Mouse (Mus musculus) heart, postnatal 10 days (tissue): Measurements from ENCODE around the gene Cdiptos. TPM values are rescaled to one million over a fixed set of nuclear protein-coding genes. Genes with fewer than 3 reads are reported as not detected.

Experiments
- DNase-seq, 2 experiments: peaks; one replicate each; pipeline ENCODE4 v3.0.0; 2021
- intact Hi-C: fragments of 180-260 bp; cut with DNase I; formaldehyde crosslinking; loops from one replicate; pipeline ENCODE4 v1.15.1; 2025
- total RNA-seq, 2 experiments: library from RNA; stranded (reverse); gene quantifications; 2 replicates each; pipeline ENCODE4 v1.2.3; 2021

The Cdiptos gene
- under 1 TPM; 0.47 to 0.84 TPM for total RNA-seq

DNA sequence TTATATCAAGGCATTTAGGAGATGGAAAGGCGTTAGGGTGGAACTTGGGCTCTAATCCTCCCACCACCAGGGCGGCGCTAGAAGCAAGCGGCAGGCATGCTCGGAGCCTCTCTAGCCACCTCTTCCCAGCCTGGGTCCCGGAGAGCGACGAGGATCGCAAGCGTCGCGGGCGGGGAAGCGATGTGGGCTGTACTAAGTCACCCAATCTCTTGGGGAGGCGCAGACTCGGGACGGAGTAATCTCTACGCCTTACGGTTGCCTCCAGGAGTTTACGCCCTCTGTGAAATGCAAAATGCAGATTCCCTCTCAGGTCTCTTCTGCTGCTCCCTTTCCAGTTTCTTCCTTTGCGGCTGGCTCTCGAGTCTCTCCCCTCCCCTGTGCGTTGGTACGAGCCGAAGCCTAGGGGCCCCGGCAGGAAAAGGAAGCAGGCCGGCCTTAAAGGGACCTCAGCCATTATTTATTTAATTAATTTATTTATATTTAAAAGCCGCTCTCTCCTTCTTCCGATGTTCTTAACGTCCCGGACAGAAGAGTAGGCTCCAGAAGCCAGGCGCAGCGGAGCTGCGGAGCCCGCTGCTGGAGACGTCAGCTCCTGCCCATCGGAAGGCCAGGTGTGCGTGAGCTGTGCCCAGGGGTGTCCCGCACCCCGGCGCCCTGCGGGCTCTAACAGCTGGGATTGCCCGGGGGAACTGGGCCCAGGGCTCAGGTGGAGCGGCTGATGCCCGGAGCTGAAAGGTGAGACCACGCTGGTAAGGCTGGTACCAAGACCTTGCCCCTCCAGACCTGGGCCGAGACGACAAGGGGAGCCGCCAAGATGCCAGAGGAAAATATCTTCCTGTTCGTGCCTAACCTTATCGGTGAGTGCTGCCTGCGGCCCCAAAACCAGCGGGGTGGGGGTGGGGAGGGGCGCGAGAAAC is at the start of gene Cdiptos:
TSS of gene Cdiptos (minus strand) at position 149 of the 917 bp plus-strand sequence.
- intact Hi-C loops: loop anchor here (2.0 kb wide), 2 partner anchors 25 to 41 kb away; partner anchors contain the start of genes Pagr1a, Pagr1b and Sez6l2
- peak; percentile 97 to 99 for DNase-seq

DNA sequence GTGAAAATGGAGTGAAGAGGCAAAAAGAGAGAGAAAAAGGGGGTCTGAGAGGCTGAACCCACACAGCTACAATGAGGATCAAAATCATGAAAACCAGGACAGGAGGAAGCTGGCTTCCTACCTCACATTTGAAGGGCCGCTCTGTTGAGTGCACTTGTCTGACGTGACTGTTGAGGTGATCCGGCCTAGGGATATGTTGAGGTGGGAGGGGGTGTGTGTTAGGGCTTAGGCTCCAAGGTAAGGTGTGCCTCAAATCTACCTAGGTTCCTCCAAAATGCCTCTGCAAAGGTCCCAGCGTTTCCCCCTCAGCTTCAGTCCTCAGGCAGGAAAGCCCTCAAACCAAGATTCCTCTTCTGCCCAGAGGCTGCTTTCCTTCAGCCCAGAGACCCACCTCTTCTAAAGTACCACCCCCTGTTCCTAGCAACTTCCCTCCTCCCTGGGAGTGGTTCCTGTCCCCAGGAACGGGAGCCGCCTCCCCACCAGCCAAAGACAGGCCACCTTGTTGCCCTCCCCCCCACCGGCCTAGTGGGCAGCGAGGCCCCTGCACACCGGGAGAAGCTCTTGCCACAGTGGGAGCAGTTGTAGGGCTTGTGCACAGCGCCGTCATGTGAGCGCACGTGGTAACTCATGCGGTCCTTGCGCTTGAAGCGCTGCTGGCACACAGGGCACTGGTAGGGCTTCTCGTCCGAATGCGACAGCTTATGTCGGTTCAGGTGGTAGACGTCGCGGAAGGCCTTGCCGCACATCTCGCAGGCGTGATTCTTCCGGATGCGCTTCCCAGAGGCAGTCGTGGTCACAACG is 49.1 kb upstream of the Cdiptos start:
- intact Hi-C loops: loop anchor here (5.0 kb wide), 2 partner anchors 77 to 203 kb away; no protein-coding TSS in a partner anchor
- DNase-seq: peak; percentile 87 to 89

DNA sequence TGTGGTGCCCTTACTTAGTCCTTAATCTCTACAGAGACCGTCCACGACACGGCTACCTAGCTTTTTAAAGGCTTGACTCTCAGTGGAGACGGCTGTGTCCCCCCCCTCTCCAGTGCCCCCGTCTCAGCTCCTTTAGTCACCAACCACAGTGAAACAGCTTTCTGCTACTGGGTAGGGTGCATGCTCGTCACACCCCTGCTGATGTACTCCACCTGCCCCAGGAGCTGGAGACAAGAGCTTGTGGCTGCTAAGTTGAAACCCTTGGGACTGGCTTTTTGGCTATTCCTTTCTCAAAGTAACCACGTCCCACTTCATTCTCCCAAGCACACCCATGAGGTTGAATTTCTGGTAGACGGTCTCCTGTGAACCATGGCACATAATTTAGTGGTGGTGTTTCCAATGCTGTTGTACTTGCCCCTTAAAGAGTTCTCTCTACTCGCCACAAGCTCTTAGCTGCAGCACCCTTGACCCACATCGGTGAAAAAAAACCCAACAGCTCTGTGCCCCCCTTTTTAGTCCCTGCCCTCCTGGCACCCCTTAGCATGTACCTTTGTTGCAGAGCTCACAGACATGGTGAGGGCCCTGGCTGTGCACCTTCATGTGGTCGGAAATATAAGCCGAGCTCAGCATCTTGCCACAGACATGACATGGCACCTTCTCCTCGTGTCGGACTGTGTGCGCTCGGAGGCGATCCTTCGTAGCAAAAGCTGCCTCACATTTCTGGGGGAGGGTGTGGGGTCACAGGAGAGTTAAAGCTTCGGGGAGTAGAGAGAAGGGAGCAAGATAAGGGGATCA is 48.2 kb upstream of the Cdiptos start:
- DNase-seq: peak in 1 of 2 experiments; percentile 19
- intact Hi-C loops: no loop called here

DNA sequence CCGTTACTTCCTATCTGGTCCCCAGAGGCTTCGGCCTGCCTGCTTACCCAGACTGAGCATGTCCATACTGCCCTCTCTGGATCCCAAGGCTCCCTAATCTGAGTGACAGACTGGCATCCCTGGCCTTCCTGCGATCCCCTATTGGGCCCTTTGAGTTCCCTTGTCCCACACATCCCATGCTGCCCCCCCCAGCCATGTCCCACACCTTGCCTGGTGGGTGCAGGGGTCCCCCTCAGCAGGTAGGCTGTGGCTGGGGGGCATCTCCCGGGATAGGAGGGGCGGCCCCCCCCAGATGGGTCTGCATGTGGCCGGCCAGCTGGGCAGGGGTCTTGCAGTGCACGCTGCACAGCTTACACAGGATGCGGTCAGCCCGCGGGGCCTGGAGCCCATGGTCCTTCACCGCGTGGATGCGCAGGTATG is 47.4 kb upstream of the Cdiptos start:
- peak in 1 of 2 experiments; percentile 24 for DNase-seq
- intact Hi-C loops: no loop called here

DNA sequence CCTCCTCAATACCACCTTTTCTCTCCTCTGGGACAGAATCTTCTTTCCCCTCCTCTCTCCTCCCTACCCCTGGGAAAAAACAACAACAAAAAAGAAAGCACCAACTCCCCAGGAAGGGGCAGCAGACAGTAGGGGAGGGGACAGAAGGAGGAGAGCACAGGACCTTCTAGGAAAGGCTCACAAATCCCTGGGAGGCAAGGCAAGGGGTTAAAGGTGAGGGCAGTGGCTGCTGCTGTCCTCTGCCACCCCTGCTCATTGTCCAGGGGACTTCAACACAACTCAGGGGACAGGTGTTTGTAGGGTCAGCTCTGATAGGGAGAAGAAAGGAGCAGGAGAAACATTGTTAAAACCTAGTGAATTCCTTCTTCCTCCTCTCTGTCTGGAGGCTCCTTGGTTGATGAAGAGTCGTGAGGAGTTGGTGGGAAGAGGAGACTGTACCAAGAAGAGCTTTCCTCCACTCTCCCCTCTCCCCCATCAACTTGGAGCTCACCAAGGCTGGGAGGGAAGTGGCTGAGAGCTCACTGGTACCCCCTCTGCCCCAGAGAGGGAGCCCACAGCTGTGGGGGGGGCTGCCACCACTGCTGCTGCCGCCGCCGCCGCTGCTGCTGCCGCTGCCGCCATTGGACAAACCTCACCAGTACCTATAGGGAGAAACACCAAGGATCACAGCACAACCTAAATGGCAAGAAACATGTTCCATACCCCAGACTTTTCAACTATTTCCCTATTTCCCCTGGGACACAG is 46.8 kb upstream of the Cdiptos start:
- no peak for DNase-seq
- intact Hi-C loops: no loop called here

DNA sequence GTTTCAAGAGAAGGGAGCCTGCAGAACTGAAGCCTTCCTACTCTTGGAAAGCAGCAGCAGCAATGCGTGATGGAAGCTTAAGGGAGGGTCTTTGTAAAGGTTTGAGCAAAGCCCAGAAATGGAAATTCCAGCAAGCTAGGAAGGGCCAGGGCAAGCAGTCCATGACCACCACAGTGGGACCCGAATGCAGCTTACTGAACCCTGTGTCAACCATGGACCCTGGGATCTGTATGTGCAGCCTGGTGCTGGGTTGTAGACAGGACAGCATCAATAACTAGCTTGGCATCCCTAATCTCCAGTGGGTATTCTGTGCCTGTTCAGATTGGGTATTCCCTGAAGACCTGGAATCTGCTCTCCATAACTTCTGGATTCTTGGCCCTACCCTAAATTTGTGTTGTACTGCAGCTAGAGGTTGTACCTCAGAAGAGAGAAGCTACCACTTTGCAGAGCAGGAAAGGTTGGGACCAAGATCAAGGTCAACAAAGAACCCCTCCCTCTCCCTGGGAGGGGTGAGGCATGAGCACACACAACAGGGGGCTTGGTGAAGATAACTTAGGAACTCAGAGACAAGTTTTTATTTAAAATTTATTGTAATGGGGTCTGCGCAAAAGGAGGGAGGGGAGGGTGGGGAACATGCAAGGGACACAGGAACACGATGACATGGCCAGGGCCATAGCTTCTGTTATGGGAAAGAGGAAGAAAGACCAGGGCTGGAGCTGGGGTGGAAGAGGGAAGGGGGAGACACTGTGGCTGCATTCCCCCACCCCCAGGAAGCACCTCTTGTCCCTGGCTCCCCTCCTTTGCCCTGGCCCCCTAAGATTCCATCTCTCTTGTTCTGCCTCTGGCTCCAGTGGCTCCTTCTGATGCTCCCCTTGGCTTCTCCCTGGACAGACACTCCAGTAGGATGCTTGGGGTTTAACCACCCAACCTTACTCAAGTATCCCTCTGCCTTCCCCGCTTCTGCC is 45.9 kb upstream of the Cdiptos start:
- intact Hi-C loops: no loop called here
- no peak for DNase-seq

DNA sequence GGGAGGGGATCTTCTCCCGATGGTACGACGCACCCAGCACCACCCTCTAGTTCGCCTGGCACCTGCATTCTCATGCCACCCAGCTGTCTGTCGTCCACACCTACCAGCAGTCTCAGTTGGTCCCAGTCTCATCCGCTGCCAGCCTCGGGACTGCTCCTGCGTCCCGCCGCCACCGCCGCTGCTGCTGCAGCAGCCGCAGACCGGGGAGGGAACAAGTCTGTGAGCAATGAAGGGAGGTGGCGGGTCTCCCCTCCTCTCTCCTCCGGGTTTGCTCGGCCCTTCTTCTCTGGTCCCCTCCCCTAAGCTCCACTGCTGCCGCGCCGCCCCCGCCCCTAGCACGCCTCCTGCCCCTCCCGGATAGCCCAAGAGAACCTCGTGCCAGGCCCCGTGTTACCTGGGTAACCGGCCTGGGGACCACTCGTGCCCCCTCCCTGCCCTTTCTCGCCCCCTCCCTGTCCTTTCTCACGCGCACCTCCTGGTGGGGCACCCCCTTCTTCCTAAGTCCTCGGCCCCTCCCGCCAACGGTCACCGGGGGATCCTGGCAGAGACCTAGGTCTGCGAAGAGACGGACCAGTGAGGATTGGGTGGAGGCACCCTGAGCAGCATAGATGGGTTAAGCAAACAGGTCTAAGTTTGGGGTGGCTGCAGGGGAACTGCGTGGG is 45.1 kb upstream of the Cdiptos start, which contains the start of the genes Gm42742 and Prrt2:
TSS of gene Gm42742 (minus strand) at position 197 of the 662 bp plus-strand sequence.
TSS of gene Prrt2 (minus strand) at position 311 of the 662 bp plus-strand sequence.
- peak; percentile 55 to 61 for DNase-seq
- intact Hi-C loops: no loop called here

DNA sequence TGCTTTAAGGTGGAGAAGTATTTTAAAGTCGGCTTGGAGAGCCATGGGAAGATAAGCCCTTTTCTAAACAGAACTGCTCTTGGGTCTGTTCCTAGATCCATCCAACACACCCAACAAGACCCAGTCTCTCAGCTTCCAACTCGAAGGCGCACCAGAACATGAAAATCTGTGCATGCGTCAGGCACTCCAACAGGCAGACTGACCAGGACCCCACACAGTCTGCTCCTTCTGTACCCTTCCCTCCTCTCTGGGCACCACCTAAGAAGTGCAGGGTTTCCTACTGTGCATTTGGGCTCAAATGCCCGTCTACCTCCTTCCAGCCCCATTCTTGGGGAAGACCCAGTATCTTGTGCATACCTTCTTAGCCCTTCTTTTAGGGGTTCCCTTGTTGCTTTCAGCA is 44.6 kb upstream of the Cdiptos start:
- no peak for DNase-seq
- intact Hi-C loops: no loop called here

DNA sequence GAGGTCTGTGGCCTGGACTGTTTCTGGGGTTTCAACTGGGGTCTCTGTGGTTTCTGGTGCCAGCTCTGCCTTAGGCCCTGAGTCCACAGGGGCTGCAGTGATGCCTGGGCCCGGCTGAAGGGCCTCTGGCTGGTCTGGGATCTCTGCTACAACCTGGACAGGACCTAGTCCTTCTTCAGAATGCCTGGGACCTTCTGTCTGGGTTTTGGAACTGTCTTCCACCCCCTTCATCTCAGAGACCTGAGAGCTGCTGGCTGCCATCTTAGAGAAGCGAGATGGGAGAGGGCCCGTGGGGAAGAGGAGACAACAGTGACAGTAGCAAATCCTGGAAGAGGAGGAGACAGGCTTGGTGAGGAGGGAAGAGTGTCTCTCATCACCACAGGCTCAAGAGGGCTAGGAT is 44.1 kb upstream of the Cdiptos start:
- intact Hi-C loops: no loop called here
- DNase-seq: peak in 1 of 2 experiments; percentile 21

DNA sequence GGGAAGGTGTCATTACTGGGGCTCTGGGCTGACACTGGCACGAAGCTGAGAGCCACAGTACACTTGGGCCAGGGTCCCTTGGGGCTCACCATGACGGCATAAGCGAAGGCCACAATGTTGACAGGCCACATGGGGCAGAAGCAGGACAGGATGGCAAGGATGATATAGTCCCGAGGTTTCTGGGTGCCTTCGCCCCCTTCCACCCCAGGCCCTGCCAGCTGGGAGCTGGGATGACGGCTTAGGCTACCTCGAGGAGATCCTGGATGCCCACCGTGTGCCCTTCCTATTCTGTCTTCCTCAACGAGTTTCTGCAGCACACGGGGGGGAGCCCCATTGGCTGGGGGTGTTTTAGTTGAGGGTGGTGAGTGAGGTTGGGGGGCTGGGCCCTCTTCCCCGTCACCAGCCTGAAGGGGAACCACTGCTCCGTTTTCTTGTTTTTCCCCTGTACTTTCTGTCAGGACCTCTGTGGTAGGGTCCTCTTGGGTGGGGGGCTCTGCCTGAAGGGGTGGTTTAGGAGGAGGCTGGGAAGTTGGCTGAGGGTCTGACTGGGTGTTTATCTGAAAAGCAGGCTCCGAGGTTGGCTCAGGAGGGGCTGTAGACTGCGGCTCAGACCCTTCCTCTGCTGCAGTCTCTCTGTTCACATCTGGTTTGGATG is 43.5 kb upstream of the Cdiptos start:
- DNase-seq: no peak
- intact Hi-C loops: no loop called here

DNA sequence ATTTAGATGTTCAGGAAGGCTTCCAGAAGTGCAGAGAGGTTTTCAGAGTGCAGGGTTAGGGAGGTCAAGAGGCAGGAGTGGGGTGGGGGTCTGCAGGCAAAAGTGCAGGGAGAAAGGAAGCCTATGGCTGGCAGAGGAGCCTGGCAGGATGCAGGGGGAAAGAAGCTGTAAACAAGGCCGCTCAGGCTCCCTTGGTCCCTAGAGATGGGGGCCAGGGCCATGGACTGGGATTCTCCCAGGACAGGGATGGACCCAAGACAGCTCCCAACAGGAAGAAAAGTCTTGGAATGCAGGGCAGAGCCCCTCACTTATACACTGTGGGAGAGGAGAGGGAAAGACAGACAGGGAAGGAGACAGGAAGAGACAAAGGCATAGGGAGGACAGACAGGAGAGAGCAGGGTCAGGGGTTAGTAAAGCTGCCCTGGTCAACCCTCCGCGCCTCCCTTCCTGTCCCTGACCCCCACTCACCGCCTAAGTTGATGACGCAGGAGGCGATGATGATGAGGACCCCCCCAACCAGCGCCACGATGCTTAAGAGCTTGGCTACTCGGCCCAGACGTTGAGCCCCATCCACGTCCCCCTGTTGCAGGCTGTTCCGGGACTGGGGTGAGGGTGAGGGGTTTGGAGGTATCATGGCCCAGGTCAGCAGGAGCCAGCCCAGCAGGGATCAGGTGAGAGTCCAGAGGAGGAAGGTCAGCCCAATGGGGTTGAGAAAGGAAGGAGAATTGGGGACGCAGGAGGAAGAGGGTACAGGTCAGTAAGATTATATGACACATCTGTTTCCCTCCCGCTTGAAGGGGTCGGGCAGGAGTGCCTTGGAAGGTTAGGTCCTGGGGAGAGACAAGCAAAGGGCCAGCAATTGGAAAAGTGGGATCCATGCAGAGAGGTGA is 42.8 kb upstream of the Cdiptos start:
- intact Hi-C loops: no loop called here
- DNase-seq: peak in 1 of 2 experiments; percentile 21

DNA sequence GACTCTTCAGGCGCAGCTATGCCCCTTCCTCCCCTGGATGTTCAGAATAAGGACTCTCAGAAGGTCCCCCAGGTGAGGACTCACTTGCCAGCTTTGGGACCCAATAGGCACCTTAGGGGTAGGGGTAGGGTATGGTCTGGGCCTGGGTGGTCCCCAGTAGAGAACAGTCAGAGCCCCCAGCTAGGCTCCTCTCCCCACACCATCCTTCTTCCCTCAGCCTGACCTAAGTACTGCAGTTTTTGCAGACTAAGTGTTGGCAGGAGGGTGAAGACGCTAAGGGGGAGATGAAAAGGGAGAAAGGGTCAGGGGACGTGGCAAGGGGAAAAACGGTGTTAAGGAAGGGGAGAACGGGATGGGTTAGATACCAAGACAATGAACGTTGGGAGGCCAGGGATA is 42.0 kb upstream of the Cdiptos start:
- DNase-seq: no peak
- intact Hi-C loops: loop anchor here (2.0 kb wide), 1 partner anchor 43 kb away; the partner anchor contains the start of gene Cdipt

DNA sequence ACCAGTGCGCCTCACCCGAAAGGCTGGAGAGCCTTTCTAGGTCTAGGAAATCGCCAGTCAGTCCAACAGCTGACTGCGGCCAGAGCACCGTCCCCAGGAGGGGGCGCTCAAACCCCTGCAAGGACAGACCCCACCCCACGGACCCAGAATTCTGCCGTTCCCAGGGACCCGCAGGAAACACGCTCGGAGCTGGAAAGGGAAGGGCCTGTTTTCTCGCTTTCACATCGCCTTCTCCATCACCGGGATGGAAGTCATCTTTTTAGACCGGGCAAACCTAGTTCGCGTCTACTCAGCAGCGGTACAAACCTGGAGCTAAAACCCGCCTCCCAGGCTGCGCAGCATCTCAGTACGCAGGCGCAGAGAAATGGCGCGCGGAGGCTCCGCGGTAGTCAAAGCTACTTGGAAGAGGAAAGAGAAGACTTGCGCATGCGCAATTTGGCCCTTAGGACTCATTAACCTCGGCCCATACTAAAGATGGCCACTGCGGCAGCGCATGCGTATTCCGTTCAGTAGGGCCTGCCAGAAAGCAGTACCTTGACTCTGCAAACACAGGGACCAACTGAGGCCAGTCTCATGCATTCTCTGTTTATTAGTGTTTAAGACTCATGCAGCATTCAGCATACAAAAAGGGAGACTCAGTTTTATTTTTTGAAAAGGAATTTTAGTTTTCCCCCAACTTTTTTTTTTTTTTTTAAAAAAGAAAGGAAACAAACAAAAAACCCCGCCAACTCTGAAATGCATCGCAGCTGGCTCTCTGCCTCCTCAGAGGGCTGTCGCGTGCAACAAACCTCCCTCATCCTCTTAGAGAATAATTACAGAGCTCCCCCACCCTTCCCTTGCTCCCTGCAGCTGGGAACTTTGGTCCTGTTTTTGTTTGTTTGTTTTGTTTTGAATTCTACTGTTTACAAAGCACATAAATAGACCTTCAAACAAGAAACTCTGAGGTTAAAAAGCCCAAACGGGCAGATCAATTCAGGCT is 41.4 kb upstream of the Cdiptos start, which contains the start of gene Pagr1a:
TSS of gene Pagr1a (minus strand) at position 382 of the 979 bp plus-strand sequence.
- intact Hi-C loops: loop anchor here (2.0 kb wide), 1 partner anchor 42 kb away; the partner anchor contains the start of gene Cdipt
- peak; percentile 98 for DNase-seq

DNA sequence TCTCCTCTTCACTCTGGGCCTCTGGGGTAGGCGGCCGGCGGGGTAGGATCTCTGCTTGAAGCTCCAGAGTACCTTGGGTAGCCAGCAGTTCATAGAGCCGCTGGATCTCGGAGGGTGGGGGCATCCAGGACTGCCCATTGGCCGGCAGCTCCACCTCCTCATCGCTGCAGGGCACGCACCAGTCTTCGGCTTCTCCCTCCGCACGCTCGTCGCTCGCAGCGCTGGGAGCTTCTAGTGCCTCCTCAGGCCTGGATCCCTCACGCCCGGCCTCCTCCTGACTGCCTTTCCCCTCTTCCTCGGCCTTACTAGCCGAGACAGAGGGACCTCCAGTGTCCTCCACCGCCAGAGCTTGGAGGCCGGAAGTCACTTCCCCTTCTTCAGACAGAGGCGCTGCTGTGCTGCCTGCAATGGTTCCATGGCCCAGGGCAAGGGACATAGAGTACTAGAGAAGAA is 40.6 kb upstream of the Cdiptos start:
- intact Hi-C loops: loop anchor here (2.0 kb wide), 1 partner anchor 42 kb away; the partner anchor contains the start of gene Cdipt
- no peak for DNase-seq

DNA sequence TGATC is 40.4 kb upstream of the Cdiptos start, which contains the start of gene Pagr1b:
TSS of gene Pagr1b (minus strand) at position 4 of the 5 bp plus-strand sequence.
- intact Hi-C loops: loop anchor here (2.0 kb wide), 1 partner anchor 41 kb away; the partner anchor contains the start of gene Cdipt
- no peak for DNase-seq
